Comparison of ENCODE assay signal across 11 mouse cellular contexts in the genomic region with DNA sequence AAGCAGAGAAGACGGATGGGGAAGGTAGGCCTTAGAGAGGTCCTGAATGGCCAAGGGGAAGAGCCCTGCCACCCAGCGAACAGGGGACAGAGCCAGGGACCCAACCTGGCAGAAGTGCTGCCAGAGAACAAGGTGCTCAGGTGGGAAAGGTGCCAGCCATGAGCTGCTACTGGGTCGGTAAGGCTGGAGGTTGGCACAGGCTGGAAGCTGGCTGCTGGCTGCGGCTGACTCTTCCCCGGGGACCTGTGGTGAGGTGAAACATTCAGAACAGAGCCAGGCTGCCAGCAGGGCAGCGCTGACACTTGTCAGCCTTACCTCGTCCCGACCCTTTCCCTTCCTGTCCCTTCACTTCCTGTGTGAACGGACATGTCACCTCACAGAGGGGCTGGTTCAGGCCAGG.
DNase-seq lines count a peak whose midpoint lies in the region; ATAC-seq and TF ChIP-seq lines count a peak whose summit lies in the region.
"Had no signal": no experiment of that assay in that cellular context is flagged by ENCODE, and none has a peak within 500 bp of the region (broad histone marks: within the 10 kb centered on the region; RNA-seq: fewer than 3 reads in every experiment).

No protein-coding gene starts in this region.

- H3K4me1 ChIP-seq in hindbrain, embryonic 10.5 days (replicated peaks), result peaks cover 88% of the 10 kb centered on the region
- H3K4me1 ChIP-seq in hindbrain, embryonic 16.5 days (ENCODE audit: control insufficient read depth, insufficient read depth, low read depth, low read length), result peaks cover 28% of the 10 kb centered on the region
- H3K4me1 ChIP-seq in midbrain, postnatal 0 days (ENCODE audit: insufficient read depth, low read length), result no peaks in the 10 kb centered on the region
- H3K4me1 ChIP-seq in midbrain, embryonic 13.5 days (replicated peaks), result peaks cover 55% of the 10 kb centered on the region
- peaks cover 61% of the 10 kb centered on the region for H3K4me1 ChIP-seq in heart, postnatal 0 days (ENCODE audit: control insufficient read depth, insufficient read depth)

- H3K9ac ChIP-seq in hindbrain, embryonic 16.5 days (ENCODE audit: low read depth, low read length), result no peak overlapping the region
- H3K9ac ChIP-seq in midbrain, postnatal 0 days (replicated peaks; ENCODE audit: low read length, poor library complexity, severe bottlenecking), result 0 out of 2 replicates have a peak overlapping the region, but pooled peaks have one; percentile 24
- H3K9ac ChIP-seq in midbrain, embryonic 13.5 days (replicated peaks), result no peak overlapping the region
- no peak overlapping the region for H3K9ac ChIP-seq in heart, postnatal 0 days (replicated peaks; ENCODE audit: low read depth, low read length)
- H3K9ac ChIP-seq: embryonic facial prominence, embryonic 15.5 days; forebrain, postnatal 0 days; liver, postnatal 0 days had no signal

- no peak for DNase-seq in hindbrain, embryonic 10.5 days (ENCODE audit: low spot score)
- no peak for DNase-seq in midbrain, postnatal 0 days (ENCODE audit: low spot score)
- DNase-seq in heart, postnatal 0 days (ENCODE audit: low spot score), result no peak
- no peak for DNase-seq in right cerebral cortex, postnatal 14 days
- DNase-seq in cerebellum, adult 11 months, result no peak
- DNase-seq: forebrain, postnatal 0 days; liver, postnatal 0 days; spleen, adult 18-20 months had no signal

- TF ChIP-seq CTCF in midbrain, postnatal 0 days (IDR thresholded peaks at IDR 0.05), result no peak
- no peak for TF ChIP-seq CTCF in heart, postnatal 0 days (IDR thresholded peaks at IDR 0.05; ENCODE audit: low read depth)

- no peaks in the 10 kb centered on the region for H3K9me3 ChIP-seq in hindbrain, embryonic 10.5 days
- no peaks in the 10 kb centered on the region for H3K9me3 ChIP-seq in hindbrain, embryonic 16.5 days (ENCODE audit: control insufficient read depth, low read length)
- H3K9me3 ChIP-seq in midbrain, postnatal 0 days (ENCODE audit: low read length), result no peaks in the 10 kb centered on the region
- no peaks in the 10 kb centered on the region for H3K9me3 ChIP-seq in midbrain, embryonic 13.5 days
- no peaks in the 10 kb centered on the region for H3K9me3 ChIP-seq in heart, postnatal 0 days (replicated peaks; ENCODE audit: control insufficient read depth, low read length)
- H3K9me3 ChIP-seq: embryonic facial prominence, embryonic 15.5 days had no signal

- H3K27me3 ChIP-seq in hindbrain, embryonic 10.5 days (ENCODE audit: insufficient read depth, poor library complexity, severe bottlenecking), result peaks cover 92% of the 10 kb centered on the region
- H3K27me3 ChIP-seq in hindbrain, embryonic 16.5 days (replicated peaks; ENCODE audit: control insufficient read depth, insufficient read depth, low read length), result peaks cover 4% of the 10 kb centered on the region; the same call in 1 of the 2 replicates
- 0 out of 2 replicates have a peak, but pooled peaks cover 13% of the 10 kb centered on the region for H3K27me3 ChIP-seq in midbrain, postnatal 0 days (ENCODE audit: insufficient read depth, low read length)
- peaks cover 96% of the 10 kb centered on the region for H3K27me3 ChIP-seq in midbrain, embryonic 13.5 days
- no peaks in the 10 kb centered on the region for H3K27me3 ChIP-seq in heart, postnatal 0 days (ENCODE audit: control insufficient read depth, insufficient read depth, low read length)

- peaks cover 45% of the 10 kb centered on the region for H3K36me3 ChIP-seq in hindbrain, embryonic 10.5 days
- H3K36me3 ChIP-seq in hindbrain, embryonic 16.5 days (ENCODE audit: control insufficient read depth, insufficient read depth, low read length), result no peaks in the 10 kb centered on the region
- no peaks in the 10 kb centered on the region for H3K36me3 ChIP-seq in midbrain, postnatal 0 days (ENCODE audit: insufficient read depth, low read length)
- H3K36me3 ChIP-seq in midbrain, embryonic 13.5 days, result no peaks in the 10 kb centered on the region
- peaks cover 13% of the 10 kb centered on the region for H3K36me3 ChIP-seq in heart, postnatal 0 days (replicated peaks; ENCODE audit: control insufficient read depth, insufficient read depth, low read length)
- H3K36me3 ChIP-seq: embryonic facial prominence, embryonic 15.5 days had no signal

- H3K4me2 ChIP-seq in hindbrain, embryonic 16.5 days (ENCODE audit: low read length), result no peak overlapping the region
- H3K4me2 ChIP-seq in midbrain, postnatal 0 days (ENCODE audit: low read depth, low read length, poor library complexity, severe bottlenecking), result no peak overlapping the region
- no peak overlapping the region for H3K4me2 ChIP-seq in midbrain, embryonic 13.5 days (replicated peaks)
- no peak overlapping the region for H3K4me2 ChIP-seq in heart, postnatal 0 days (ENCODE audit: low read depth, low read length)
- H3K4me2 ChIP-seq: embryonic facial prominence, embryonic 15.5 days had no signal

- peak overlapping the region; percentile 23; the same call in 1 of the 2 replicates for H3K27ac ChIP-seq in hindbrain, embryonic 10.5 days
- no peak overlapping the region for H3K27ac ChIP-seq in hindbrain, embryonic 16.5 days (ENCODE audit: low read depth, low read length)
- H3K27ac ChIP-seq in midbrain, postnatal 0 days (ENCODE audit: low read depth, low read length), result no peak overlapping the region
- no peak overlapping the region for H3K27ac ChIP-seq in midbrain, embryonic 13.5 days
- H3K27ac ChIP-seq in heart, postnatal 0 days (ENCODE audit: low read depth), result peak overlapping the region; percentile 65
- H3K27ac ChIP-seq: embryonic facial prominence, embryonic 15.5 days had no signal

- ATAC-seq in hindbrain, embryonic 16.5 days, result no peak
- no peak for ATAC-seq in midbrain, postnatal 0 days (ENCODE audit: low FRiP score)
- ATAC-seq in midbrain, embryonic 13.5 days, result no peak
- no peak for ATAC-seq in heart, postnatal 0 days (ENCODE audit: insufficient read depth, low read depth)
- ATAC-seq: forebrain, postnatal 0 days; liver, postnatal 0 days had no signal

- WGBS in hindbrain, embryonic 10.5 days, result 77% methylated on average over 9 of the region's 9 CpGs
- 61% methylated on average over 9 of the region's 9 CpGs for WGBS in hindbrain, embryonic 16.5 days
- WGBS in midbrain, postnatal 0 days, result 82% methylated on average over 9 of the region's 9 CpGs
- 79% methylated on average over 9 of the region's 9 CpGs for WGBS in midbrain, embryonic 13.5 days
- 21% methylated on average over 9 of the region's 9 CpGs for WGBS in heart, postnatal 0 days

- no peak overlapping the region for H3K4me3 ChIP-seq in hindbrain, embryonic 10.5 days
- H3K4me3 ChIP-seq in hindbrain, embryonic 16.5 days (ENCODE audit: low read length), result no peak overlapping the region
- no peak overlapping the region for H3K4me3 ChIP-seq in midbrain, postnatal 0 days (ENCODE audit: low read depth, low read length)
- no peak overlapping the region for H3K4me3 ChIP-seq in midbrain, embryonic 13.5 days (replicated peaks)
- H3K4me3 ChIP-seq in heart, postnatal 0 days (ENCODE audit: low read depth, low read length), result no peak overlapping the region
- H3K4me3 ChIP-seq: embryonic facial prominence, embryonic 15.5 days had no signal

- no peak for TF ChIP-seq EP300 in heart, postnatal 0 days (IDR thresholded peaks at IDR 0.05; ENCODE audit: low read depth)

Comparison
In these comparisons a context has a peak if more than half of its experiments do, and no peak if none do; other contexts are left out.
1. H3K27ac ChIP-seq: peak in hindbrain, embryonic 10.5 days (single experiment) and heart, postnatal 0 days (single experiment); none in hindbrain, embryonic 16.5 days (single experiment), midbrain, postnatal 0 days (single experiment) and midbrain, embryonic 13.5 days (single experiment).